Mouse (Mus musculus): ENCODE measurements at regions not wholly inside any gene's neighbourhood (a gene's known extent, or its start where the extent isn't known, plus 50 kb on each side); places are given as distances from the start of the nearest gene placed in this dataset.

DNA sequence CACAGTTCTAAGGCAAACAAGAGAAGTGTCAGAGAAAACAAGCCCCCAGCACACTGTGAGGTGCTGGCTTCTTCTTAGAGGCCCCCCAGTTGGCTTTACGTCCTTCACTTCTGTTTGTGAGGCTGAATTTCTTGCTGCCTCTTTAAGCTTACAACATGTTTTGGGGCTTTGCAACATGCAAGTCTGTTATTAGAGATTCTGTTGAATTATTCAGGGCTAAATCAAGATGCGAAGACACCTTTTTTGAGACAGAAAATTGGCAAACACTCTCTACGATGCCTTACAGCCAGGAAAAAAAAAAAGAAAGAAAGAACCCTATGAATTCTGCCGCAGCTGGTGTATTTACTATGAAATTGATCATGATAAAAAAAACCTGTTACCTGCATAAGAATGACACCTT, 635.6 kb upstream of the Sall1 start:
- DNase-seq (ENCODE audit: low read depth), result peak; percentile 71

GRCm38 (mm10) chr8:89677266-89677665, 633.3 kb upstream of the Sall1 start:
- DNase-seq (ENCODE audit: low read depth), result peak; percentile 36
- no peak for TF ChIP-seq POLR2A (IDR thresholded peaks at IDR 0.05; ENCODE audit: borderline replicate concordance, extremely low read depth, insufficient read depth, insufficient read length, poor library complexity, severe bottlenecking)
- TF ChIP-seq CTCF (IDR thresholded peaks at IDR 0.05; ENCODE audit: borderline replicate concordance, extremely low read depth, insufficient read depth, insufficient read length), result no peak

More for the DNA sequence above, 635.6 kb upstream of the Sall1 start:
- TF ChIP-seq CTCF (IDR thresholded peaks at IDR 0.05; ENCODE audit: borderline replicate concordance, extremely low read depth, insufficient read depth, insufficient read length) (no peak), POLR2A (IDR thresholded peaks at IDR 0.05; ENCODE audit: borderline replicate concordance, extremely low read depth, insufficient read depth, insufficient read length, poor library complexity, severe bottlenecking) (no peak)

DNA sequence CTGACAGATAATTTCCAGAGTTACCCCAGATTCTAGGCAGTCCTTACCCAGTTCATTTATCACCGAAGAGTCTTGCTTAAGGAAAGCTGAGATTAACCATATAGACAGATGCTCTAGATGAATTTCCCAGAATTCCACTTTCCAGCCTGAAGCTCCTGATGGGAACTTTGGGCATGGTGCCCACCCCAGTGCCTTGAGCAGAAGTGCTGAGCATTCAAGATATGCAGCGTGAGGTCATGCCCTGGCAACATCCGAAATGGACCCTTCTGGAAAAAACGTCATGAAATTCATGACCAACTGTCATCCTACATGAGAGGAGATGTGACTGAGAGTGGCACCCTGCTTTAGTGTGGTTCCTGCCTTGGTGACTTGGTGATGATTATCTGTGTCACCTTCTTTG, 629.9 kb upstream of the Sall1 start:
- peak; percentile 81 for DNase-seq (ENCODE audit: low read depth)
- TF ChIP-seq POLR2A (IDR thresholded peaks at IDR 0.05; ENCODE audit: borderline replicate concordance, extremely low read depth, insufficient read depth, insufficient read length, poor library complexity, severe bottlenecking) (no peak), CTCF (IDR thresholded peaks at IDR 0.05; ENCODE audit: borderline replicate concordance, extremely low read depth, insufficient read depth, insufficient read length) (no peak)

- DNase-seq (ENCODE audit: low read depth), result peak; percentile 18
- TF ChIP-seq POLR2A (IDR thresholded peaks at IDR 0.05; ENCODE audit: borderline replicate concordance, extremely low read depth, insufficient read depth, insufficient read length, poor library complexity, severe bottlenecking), result no peak
- no peak for TF ChIP-seq CTCF (IDR thresholded peaks at IDR 0.05; ENCODE audit: borderline replicate concordance, extremely low read depth, insufficient read depth, insufficient read length)
These were observed 628.7 kb upstream of the Sall1 start for GRCm38 (mm10) chr8:89672631-89673030.

DNA sequence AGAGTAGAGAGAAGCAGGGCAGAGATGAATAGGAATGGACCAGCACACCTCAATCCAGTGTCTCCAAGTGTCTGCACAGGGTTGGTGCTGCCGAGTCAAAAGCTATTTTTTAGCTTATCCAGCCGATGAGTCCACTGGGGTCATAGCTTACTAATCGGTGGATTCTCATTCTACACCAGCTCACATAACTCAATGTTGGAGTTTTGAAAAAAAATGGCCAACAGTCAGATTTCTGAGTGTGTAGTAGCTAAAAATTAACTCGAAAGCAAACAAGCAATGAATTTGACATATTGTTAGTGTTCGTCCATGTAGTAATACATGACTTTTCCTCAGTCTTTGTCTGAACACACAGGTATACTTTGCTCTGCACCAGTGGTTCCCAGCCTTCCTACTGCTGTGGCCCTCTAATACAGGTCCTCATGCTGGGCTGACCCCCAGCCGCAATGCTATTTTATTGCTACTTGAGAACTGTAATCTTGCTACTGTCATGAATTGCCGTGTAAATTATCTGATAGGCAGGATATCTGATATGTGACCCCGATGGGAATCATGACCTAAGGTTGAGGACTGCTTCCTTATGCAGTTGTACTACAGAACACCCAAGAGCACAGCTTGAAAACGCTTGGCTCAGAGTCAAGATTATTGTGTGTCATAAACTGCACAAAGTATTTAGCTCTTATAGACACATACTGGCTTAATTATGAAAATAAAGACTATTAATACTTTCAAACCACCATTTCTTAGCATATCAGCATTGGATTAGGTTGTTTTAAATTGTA, 621.1 kb upstream of the Sall1 start:
- DNase-seq (ENCODE audit: low read depth), result no peak
- no peak for TF ChIP-seq POLR2A (IDR thresholded peaks at IDR 0.05; ENCODE audit: borderline replicate concordance, extremely low read depth, insufficient read depth, insufficient read length, poor library complexity, severe bottlenecking)
- no peak for TF ChIP-seq CTCF (IDR thresholded peaks at IDR 0.05; ENCODE audit: borderline replicate concordance, extremely low read depth, insufficient read depth, insufficient read length)

GRCm38 (mm10) chr8:89663859-89664258, 619.9 kb upstream of the Sall1 start:
- TF ChIP-seq POLR2A (IDR thresholded peaks at IDR 0.05; ENCODE audit: borderline replicate concordance, extremely low read depth, insufficient read depth, insufficient read length, poor library complexity, severe bottlenecking) (no peak), CTCF (IDR thresholded peaks at IDR 0.05; ENCODE audit: borderline replicate concordance, extremely low read depth, insufficient read depth, insufficient read length) (no peak)

GRCm38 (mm10) chr8:89658998-89659944, 615.3 kb upstream of the Sall1 start:
- TF ChIP-seq POLR2A (IDR thresholded peaks at IDR 0.05; ENCODE audit: borderline replicate concordance, extremely low read depth, insufficient read depth, insufficient read length, poor library complexity, severe bottlenecking), result no peak
- DNase-seq (ENCODE audit: low read depth), result no peak

More at GRCm38 (mm10) chr8:89663859-89664258, 619.9 kb upstream of the Sall1 start:
- DNase-seq (ENCODE audit: low read depth), result no peak

DNA sequence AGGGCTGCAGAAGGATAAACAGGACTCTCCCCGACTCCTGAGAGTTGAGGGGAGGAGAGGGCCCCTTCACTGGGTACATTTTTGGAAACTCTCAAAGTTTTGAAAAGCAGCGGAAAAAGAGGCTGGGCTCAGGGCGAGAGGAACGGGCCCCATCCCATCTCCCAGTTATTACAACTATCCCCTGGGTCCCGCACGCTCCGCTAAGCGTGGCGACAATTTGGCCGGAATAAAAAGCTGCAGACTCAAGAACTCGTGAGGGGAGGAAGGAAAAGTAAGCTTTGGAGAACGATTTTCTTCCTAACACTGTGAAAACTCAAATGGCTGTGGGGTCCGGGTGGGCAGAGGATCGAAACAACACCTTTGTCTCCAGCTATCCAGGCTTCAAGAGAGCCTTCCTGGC, 611.4 kb upstream of the Sall1 start:
- peak; percentile 51 for DNase-seq (ENCODE audit: low read depth)
- TF ChIP-seq POLR2A (IDR thresholded peaks at IDR 0.05; ENCODE audit: borderline replicate concordance, extremely low read depth, insufficient read depth, insufficient read length, poor library complexity, severe bottlenecking) (no peak), CTCF (IDR thresholded peaks at IDR 0.05; ENCODE audit: borderline replicate concordance, extremely low read depth, insufficient read depth, insufficient read length) (no peak)

DNA sequence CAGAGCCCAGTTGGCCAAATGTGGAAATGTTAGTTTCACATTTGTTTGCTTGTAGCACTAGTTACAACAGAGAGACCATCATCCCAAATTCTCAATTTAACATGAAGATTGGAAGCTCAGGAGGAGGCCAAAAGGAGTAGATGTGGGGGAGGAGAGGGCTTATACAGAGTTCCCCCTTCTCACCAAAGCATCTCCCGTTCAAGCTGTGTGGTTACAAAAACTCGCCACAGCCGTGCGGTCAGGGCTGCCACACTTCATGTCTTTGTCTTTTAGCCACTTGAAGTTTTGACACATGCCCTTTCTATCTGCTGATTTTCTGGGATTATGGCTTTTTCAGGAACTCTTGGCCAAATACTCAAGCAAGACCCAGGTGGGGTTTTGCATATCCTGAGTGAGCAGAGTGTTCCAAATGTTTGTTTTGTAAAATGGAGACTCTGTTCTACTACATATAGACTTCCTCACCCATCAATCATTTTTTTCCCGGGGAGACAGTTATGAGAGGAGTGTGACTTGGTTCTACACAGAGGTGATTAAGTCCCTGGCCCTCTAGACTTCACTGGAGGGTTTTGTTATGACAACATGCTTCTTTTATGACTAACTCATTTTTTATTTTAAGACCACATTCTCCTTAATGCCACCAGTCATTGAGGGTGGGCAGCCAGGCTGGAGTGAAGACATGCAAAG, 605.4 kb upstream of the Sall1 start:
- TF ChIP-seq POLR2A (IDR thresholded peaks at IDR 0.05; ENCODE audit: borderline replicate concordance, extremely low read depth, insufficient read depth, insufficient read length, poor library complexity, severe bottlenecking) (no peak), CTCF (IDR thresholded peaks at IDR 0.05; ENCODE audit: borderline replicate concordance, extremely low read depth, insufficient read depth, insufficient read length) (no peak)
- DNase-seq (ENCODE audit: low read depth), result no peak

- TF ChIP-seq POLR2A (IDR thresholded peaks at IDR 0.05; ENCODE audit: borderline replicate concordance, extremely low read depth, insufficient read depth, insufficient read length, poor library complexity, severe bottlenecking), result no peak
- no peak for DNase-seq (ENCODE audit: low read depth)
These were observed 603.0 kb upstream of the Sall1 start for GRCm38 (mm10) chr8:89646946-89647345.

- no peak for DNase-seq (ENCODE audit: low read depth)
- TF ChIP-seq POLR2A (IDR thresholded peaks at IDR 0.05; ENCODE audit: borderline replicate concordance, extremely low read depth, insufficient read depth, insufficient read length, poor library complexity, severe bottlenecking) (no peak), CTCF (IDR thresholded peaks at IDR 0.05; ENCODE audit: borderline replicate concordance, extremely low read depth, insufficient read depth, insufficient read length) (no peak)
These were observed 597.4 kb upstream of the Sall1 start for GRCm38 (mm10) chr8:89641339-89641738.
